12 mouse cellular contexts compared by ENCODE assay signal in genomic region chr17:34964640-34965049, GRCm38 (mm10). TPM values are rescaled to one million over a fixed set of nuclear protein-coding genes. Genes with fewer than 3 reads are reported as not detected.
DNase-seq lines count a peak whose midpoint lies in the region; ATAC-seq lines count a peak whose summit lies in the region.
"Had no signal": no experiment of that assay in that cellular context is flagged by ENCODE, and none has a peak within 500 bp of the region (broad histone marks: within the 10 kb centered on the region; RNA-seq: fewer than 3 reads in every experiment).

No protein-coding gene starts in this region.

- H3K9ac ChIP-seq in hindbrain, embryonic 13.5 days, result peak overlapping the region; percentile 46; the same call in 1 of the 2 replicates
- no peak overlapping the region for H3K9ac ChIP-seq in hindbrain, embryonic 14.5 days
- no peak overlapping the region for H3K9ac ChIP-seq in embryonic facial prominence, embryonic 13.5 days

- H3K4me2 ChIP-seq in hindbrain, embryonic 13.5 days, result no peak overlapping the region
- no peak overlapping the region for H3K4me2 ChIP-seq in hindbrain, embryonic 14.5 days (replicated peaks)
- H3K4me2 ChIP-seq in embryonic facial prominence, embryonic 13.5 days, result no peak overlapping the region

- ATAC-seq in hindbrain, embryonic 13.5 days (ENCODE audit: low FRiP score), result no peak
- no peak for ATAC-seq in hindbrain, embryonic 14.5 days (ENCODE audit: low FRiP score)
- no peak for ATAC-seq in embryonic facial prominence, embryonic 13.5 days (ENCODE audit: insufficient number of reproducible peaks, insufficient read depth, low FRiP score, low TSS enrichment, low read depth)

- intact Hi-C loops in left cerebral cortex, postnatal 25 days (cut with DNase I), result no loop called here

- H3K9me3 ChIP-seq in hindbrain, embryonic 13.5 days, result no peaks in the 10 kb centered on the region
- no peaks in the 10 kb centered on the region for H3K9me3 ChIP-seq in hindbrain, embryonic 14.5 days (ENCODE audit: control insufficient read depth, low read length)
- no peaks in the 10 kb centered on the region for H3K9me3 ChIP-seq in embryonic facial prominence, embryonic 13.5 days

- H3K27ac ChIP-seq in hindbrain, embryonic 13.5 days, result no peak overlapping the region
- H3K27ac ChIP-seq in hindbrain, embryonic 14.5 days, result no peak overlapping the region
- peak overlapping the region; percentile 39; the same call in 1 of the 2 replicates for H3K27ac ChIP-seq in embryonic facial prominence, embryonic 13.5 days

- WGBS in hindbrain, embryonic 13.5 days, result 16% methylated on average over 1 of the region's 1 CpGs
- 44% methylated on average over 1 of the region's 1 CpGs for WGBS in hindbrain, embryonic 14.5 days
- 18% methylated on average over 1 of the region's 1 CpGs for WGBS in embryonic facial prominence, embryonic 13.5 days

- no peaks in the 10 kb centered on the region for H3K36me3 ChIP-seq in hindbrain, embryonic 13.5 days
- no peaks in the 10 kb centered on the region for H3K36me3 ChIP-seq in hindbrain, embryonic 14.5 days (replicated peaks; ENCODE audit: control insufficient read depth, insufficient read depth)
- no peaks in the 10 kb centered on the region for H3K36me3 ChIP-seq in embryonic facial prominence, embryonic 13.5 days

- peaks cover 84% of the 10 kb centered on the region for H3K27me3 ChIP-seq in hindbrain, embryonic 13.5 days
- H3K27me3 ChIP-seq in hindbrain, embryonic 14.5 days (ENCODE audit: control insufficient read depth, insufficient read depth, low read length), result peaks cover 52% of the 10 kb centered on the region
- peaks cover 24% of the 10 kb centered on the region for H3K27me3 ChIP-seq in embryonic facial prominence, embryonic 13.5 days

- H3K4me1 ChIP-seq in hindbrain, embryonic 13.5 days (replicated peaks), result peaks cover 7% of the 10 kb centered on the region
- H3K4me1 ChIP-seq in hindbrain, embryonic 14.5 days (replicated peaks; ENCODE audit: control insufficient read depth, insufficient read depth, low read length), result 0 out of 2 replicates have a peak, but pooled peaks cover 2% of the 10 kb centered on the region
- H3K4me1 ChIP-seq in embryonic facial prominence, embryonic 13.5 days, result peaks cover 20% of the 10 kb centered on the region

- H3K4me3 ChIP-seq in hindbrain, embryonic 13.5 days, result no peak overlapping the region
- H3K4me3 ChIP-seq in hindbrain, embryonic 14.5 days (replicated peaks; ENCODE audit: low read length), result no peak overlapping the region
- no peak overlapping the region for H3K4me3 ChIP-seq in embryonic facial prominence, embryonic 13.5 days

- no peak for DNase-seq in hindbrain, embryonic 14.5 days (ENCODE audit: low spot score)
- peak; percentile 52 for DNase-seq in MN1 (ENCODE audit: low spot score)
- DNase-seq in kidney, postnatal 25 days, result peak; percentile 48 to 82
- no peak for DNase-seq in layer of hippocampus, adult 9-10 months (ENCODE audit: low spot score)
- no peak for DNase-seq in left cerebral cortex, postnatal 25 days (ENCODE audit: low spot score in 2 of 2)
- DNase-seq in layer of hippocampus, adult 9-11 months, result no peak

RNA-seq across cellular contexts. Expression of gene Gm20481, which starts 5.1 kb away (rescaled TPM):
- not detected in 2 replicates for polyA plus RNA-seq in hindbrain, embryonic 13.5 days (2015; fragmentation: Nextera tagmentation; extraction: Ambion mirVana)
- polyA plus RNA-seq in hindbrain, embryonic 14.5 days (2014; fragmentation: Nextera tagmentation; extraction: Ambion mirVana), result not detected in 2 replicates
- not detected in 2 replicates for polyA plus RNA-seq in embryonic facial prominence, embryonic 13.5 days (2015; fragmentation: Nextera tagmentation; extraction: Ambion mirVana)
- not detected for total RNA-seq in left cerebral cortex, postnatal 25 days (2021)
- total RNA-seq: heart, adult 8-10 months; layer of hippocampus, adult 8-10 months had no signal
- polyA plus RNA-seq: embryonic facial prominence, embryonic 14.5 days; liver, embryonic 16.5 days had no signal

RNA-seq across cellular contexts. Expression of gene Hspa1b, which starts 5.6 kb away (rescaled TPM):
- polyA plus RNA-seq in hindbrain, embryonic 13.5 days (2015; fragmentation: Nextera tagmentation; extraction: Ambion mirVana), result 0.26 and 0.32 TPM in 2 replicates
- polyA plus RNA-seq in hindbrain, embryonic 14.5 days (2014; fragmentation: Nextera tagmentation; extraction: Ambion mirVana), result 0.34 and 0.56 TPM in 2 replicates
- polyA plus RNA-seq in embryonic facial prominence, embryonic 13.5 days (2015; fragmentation: Nextera tagmentation; extraction: Ambion mirVana), result 0.53 and 0.87 TPM in 2 replicates
- total RNA-seq in left cerebral cortex, postnatal 25 days (2021), result 10 to 100 TPM in 1 of 2 experiments, 1 to 10 TPM in 1; 9.9 to 15.0 TPM
- polyA plus RNA-seq: liver, embryonic 16.5 days had no signal

RNA-seq across cellular contexts. Expression of gene Hspa1a, which starts 7.3 kb away (rescaled TPM):
- polyA plus RNA-seq in hindbrain, embryonic 13.5 days (2015; fragmentation: Nextera tagmentation; extraction: Ambion mirVana), result 4.0 and 4.6 TPM in 2 replicates
- polyA plus RNA-seq in hindbrain, embryonic 14.5 days (2014; fragmentation: Nextera tagmentation; extraction: Ambion mirVana), result 7.5 and 11.6 TPM in 2 replicates
- polyA plus RNA-seq in embryonic facial prominence, embryonic 13.5 days (2015; fragmentation: Nextera tagmentation; extraction: Ambion mirVana), result 5.8 and 6.1 TPM in 2 replicates
- total RNA-seq in left cerebral cortex, postnatal 25 days (2021), result 10 to 100 TPM; 10.8 to 12.6 TPM

RNA-seq across cellular contexts. Expression of gene Hspa1l, which starts 7.9 kb away (rescaled TPM):
- polyA plus RNA-seq in hindbrain, embryonic 13.5 days (2015; fragmentation: Nextera tagmentation; extraction: Ambion mirVana), result 0.85 and 1.1 TPM in 2 replicates
- 1.9 TPM in 2 replicates for polyA plus RNA-seq in hindbrain, embryonic 14.5 days (2014; fragmentation: Nextera tagmentation; extraction: Ambion mirVana)
- 0.77 and 0.85 TPM in 2 replicates for polyA plus RNA-seq in embryonic facial prominence, embryonic 13.5 days (2015; fragmentation: Nextera tagmentation; extraction: Ambion mirVana)
- under 1 TPM; 0.27 to 0.34 TPM for total RNA-seq in left cerebral cortex, postnatal 25 days (2021)

RNA-seq across cellular contexts. Expression of gene Lsm2, which starts 17.0 kb away (rescaled TPM):
- polyA plus RNA-seq in hindbrain, embryonic 13.5 days (2015; fragmentation: Nextera tagmentation; extraction: Ambion mirVana), result 112 and 117 TPM in 2 replicates
- 92.9 and 97.8 TPM in 2 replicates for polyA plus RNA-seq in hindbrain, embryonic 14.5 days (2014; fragmentation: Nextera tagmentation; extraction: Ambion mirVana)
- 190 and 227 TPM in 2 replicates for polyA plus RNA-seq in embryonic facial prominence, embryonic 13.5 days (2015; fragmentation: Nextera tagmentation; extraction: Ambion mirVana)
- total RNA-seq in left cerebral cortex, postnatal 25 days (2021), result 10 to 100 TPM; 17.3 to 18.0 TPM

Comparison
In these comparisons a context has a peak if more than half of its experiments do, and no peak if none do; other contexts are left out.
1. DNase-seq: peak in MN1 (single experiment) and kidney, postnatal 25 days (2 of 2); none in hindbrain, embryonic 14.5 days (single experiment), layer of hippocampus, adult 9-10 months (single experiment), left cerebral cortex, postnatal 25 days (0 of 2) and layer of hippocampus, adult 9-11 months (single experiment).